Mouse (Mus musculus) ES-E14 (cell line): ENCODE results near the gene Fkbp14.

ENCODE experiments used
- HCFC1 ChIP-seq: IDR thresholded peaks from 2 replicates; pipeline ENCODE4 v1.6.1; 2012; ENCODE audit warnings: low read length, inconsistent platforms, borderline replicate concordance; ENCODE audit not compliant: insufficient read depth
- ZNF384 ChIP-seq: IDR thresholded peaks from 2 replicates; pipeline ENCODE4 v1.6.1; 2012; ENCODE audit warnings: low read depth, low read length, inconsistent platforms

DNA sequence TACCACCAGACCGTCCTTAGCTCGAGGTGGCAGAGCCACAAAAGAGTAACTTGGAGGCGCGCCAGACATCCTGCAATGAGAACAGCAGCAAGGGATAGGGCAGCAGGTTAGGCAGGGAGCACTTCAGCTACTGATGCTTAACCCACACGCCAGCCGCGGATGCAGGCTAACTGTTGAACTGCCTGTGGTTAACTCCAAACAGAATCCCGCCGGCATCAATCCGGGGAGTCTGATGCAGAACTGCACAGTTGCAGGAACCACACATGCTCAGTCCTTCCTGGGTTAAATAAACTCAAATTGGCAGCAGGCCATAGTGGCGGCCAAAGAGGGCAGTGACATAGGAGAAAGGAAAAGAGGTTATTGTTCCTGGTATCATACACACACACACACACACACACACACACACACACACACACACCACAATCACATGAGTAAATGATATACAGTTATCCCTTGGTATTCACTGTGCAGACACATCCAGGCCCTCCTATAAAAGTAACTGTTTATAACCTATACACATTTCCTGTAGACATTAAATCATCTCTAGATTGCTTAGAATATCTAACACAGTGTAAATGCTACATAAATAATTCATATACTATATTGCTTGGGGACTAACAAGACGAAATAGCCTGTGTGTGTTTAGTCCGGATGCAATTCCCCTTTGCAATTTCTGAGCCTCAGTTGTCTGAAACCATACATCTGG is 48.6 kb downstream of the Fkbp14 start:
- TF ChIP-seq ZNF384 (no peak), HCFC1 (no peak)
